Mouse (Mus musculus) midbrain, embryonic 12.5 days (tissue): ENCODE measurements around the gene Copb1. TPM values are rescaled to one million over a fixed set of nuclear protein-coding genes. Genes with fewer than 3 reads are reported as not detected.
A peak's percentile ranks its signal among the peaks of the same experiment; 100 is the strongest.

Experiments used
- ATAC-seq: fragments of 200-750 bp; cut with Nextera tagmentation; 2 replicates; pipeline ENCODE4 v1.8.0; 2017; ENCODE audit warnings: low read depth, moderate TSS enrichment, moderate library complexity; ENCODE audit not compliant: low FRiP score
- H3K27ac ChIP-seq: fragments of 300-500 bp; sonication (generic); replicated peaks from 2 replicates; pipeline ENCODE4 v1.5.1; 2016; ENCODE audit warnings: mild to moderate bottlenecking
- H3K27me3 ChIP-seq: fragments of 300-500 bp; sonication (generic); 2 replicates; pipeline ENCODE4 v1.6.1; 2016; ENCODE audit warnings: mild to moderate bottlenecking
- H3K36me3 ChIP-seq: fragments of 300-500 bp; sonication (generic); 2 replicates; pipeline ENCODE4 v1.6.1; 2016
- H3K4me1 ChIP-seq: fragments of 300-500 bp; sonication (generic); 2 replicates; pipeline ENCODE4 v1.6.1; 2016
- H3K4me2 ChIP-seq: fragments of 300-500 bp; sonication (generic); replicated peaks from 2 replicates; pipeline ENCODE4 v1.6.1; 2016; ENCODE audit warnings: mild to moderate bottlenecking, moderate library complexity
- H3K4me3 ChIP-seq: fragments of 300-500 bp; sonication (generic); 2 replicates; pipeline ENCODE4 v1.5.1; 2016; ENCODE audit warnings: mild to moderate bottlenecking
- H3K9ac ChIP-seq: fragments of 300-500 bp; sonication (generic); replicated peaks from 2 replicates; pipeline ENCODE4 v1.6.1; 2016; ENCODE audit warnings: mild to moderate bottlenecking, moderate library complexity
- H3K9me3 ChIP-seq: fragments of 300-500 bp; sonication (generic); 2 replicates; pipeline ENCODE4 v1.6.1; 2016; ENCODE audit warnings: mild to moderate bottlenecking
- WGBS: fragments of 180-500 bp; shearing (Covaris S2); methylation state at CpG from one replicate; pipeline ENCODE4 v1.1.7; 2016; 5-methylcytosine and 5-hydroxymethylcytosine counted together
- polyA plus RNA-seq: library from polyadenylated mRNA; unstranded; fragments of >200 nt; fragmentation: Nextera tagmentation; extraction: Ambion mirVana; gene quantifications from 2 replicates; pipeline ENCODE4 v1.2.1, GENCODE M21; 2016

Gene Copb1
- polyA plus RNA-seq, result 97.2 and 101 TPM in 2 replicates

- Histone ChIP-seq H3K4me2 (peak within 1 kb of the TSS; percentile 81), H3K4me3 (peak within 1 kb of the TSS; percentile 99), H3K27me3 (no peaks in the 10 kb centered on the region), H3K27ac (peak within 1 kb of the TSS; percentile 74), H3K4me1 (peaks cover 6% of the 10 kb centered on the region; the same call in 1 of the 2 replicates), H3K36me3 (peaks cover 28% of the 10 kb centered on the region), H3K9ac (peak within 1 kb of the TSS; percentile 93), H3K9me3 (0 out of 2 replicates have a peak, but pooled peaks cover 3% of the 10 kb centered on the region)
- 3% methylated on average over 64 of the region's 75 CpGs for WGBS
- ATAC-seq, result peak; percentile 98
Measured at GRCm38 (mm10) chr7:114253885-114254833, at the start of gene Copb1. TSS of gene Copb1 (minus strand) at chr7:114254711.

GRCm38 (mm10) chr7:114301293-114301782, 46.8 kb upstream of the Copb1 start:
- H3K27ac ChIP-seq, result no peak overlapping the region
- no peaks in the 10 kb centered on the region for H3K27me3 ChIP-seq
- no peak for ATAC-seq
- no peak overlapping the region for H3K4me3 ChIP-seq
- H3K4me1 ChIP-seq, result no peaks in the 10 kb centered on the region
- H3K9ac ChIP-seq, result no peak overlapping the region
- no peaks in the 10 kb centered on the region for H3K36me3 ChIP-seq
- no peak overlapping the region for H3K4me2 ChIP-seq
- WGBS, result 81% methylated on average over 4 of the region's 4 CpGs
- no peaks in the 10 kb centered on the region for H3K9me3 ChIP-seq

GRCm38 (mm10) chr7:114300782-114301181, 46.3 kb upstream of the Copb1 start:
- Histone ChIP-seq H3K9me3 (no peaks in the 10 kb centered on the region), H3K4me2 (no peak overlapping the region), H3K27me3 (no peaks in the 10 kb centered on the region), H3K4me1 (no peaks in the 10 kb centered on the region), H3K9ac (no peak overlapping the region), H3K36me3 (no peaks in the 10 kb centered on the region), H3K4me3 (no peak overlapping the region), H3K27ac (no peak overlapping the region)
- 92% methylated on average over 2 of the region's 2 CpGs for WGBS
- ATAC-seq, result no peak

- Histone ChIP-seq H3K27me3 (no peaks in the 10 kb centered on the region), H3K9me3 (no peaks in the 10 kb centered on the region), H3K4me1 (no peaks in the 10 kb centered on the region), H3K4me3 (no peak overlapping the region), H3K9ac (no peak overlapping the region), H3K4me2 (no peak overlapping the region), H3K36me3 (no peaks in the 10 kb centered on the region), H3K27ac (no peak overlapping the region)
- 76% methylated on average over 4 of the region's 4 CpGs for WGBS
- ATAC-seq, result no peak
Measured at GRCm38 (mm10) chr7:114299247-114299646, 44.7 kb upstream of the Copb1 start.

GRCm38 (mm10) chr7:114294698-114295097, 40.2 kb upstream of the Copb1 start:
- Histone ChIP-seq H3K4me3 (no peak overlapping the region), H3K27ac (no peak overlapping the region), H3K9me3 (no peaks in the 10 kb centered on the region), H3K27me3 (no peaks in the 10 kb centered on the region; the same call in 1 of the 2 replicates), H3K36me3 (no peaks in the 10 kb centered on the region), H3K4me2 (no peak overlapping the region), H3K9ac (no peak overlapping the region), H3K4me1 (peaks cover 7% of the 10 kb centered on the region)
- no peak for ATAC-seq
- WGBS, result 88% methylated on average over 5 of the region's 5 CpGs

GRCm38 (mm10) chr7:114293903-114294302, 39.4 kb upstream of the Copb1 start:
- H3K27me3 ChIP-seq, result no peaks in the 10 kb centered on the region; the same call in 1 of the 2 replicates

GRCm38 (mm10) chr7:114292501-114292971, 38.0 kb upstream of the Copb1 start:
- Histone ChIP-seq H3K9ac (no peak overlapping the region), H3K27ac (no peak overlapping the region), H3K36me3 (no peaks in the 10 kb centered on the region), H3K27me3 (no peaks in the 10 kb centered on the region; the same call in 1 of the 2 replicates), H3K4me3 (0 out of 2 replicates have a peak overlapping the region, but pooled peaks have one; percentile 14), H3K9me3 (no peaks in the 10 kb centered on the region), H3K4me1 (peaks cover 7% of the 10 kb centered on the region), H3K4me2 (peak overlapping the region; percentile 44)
- 8% methylated on average over 12 of the region's 12 CpGs for WGBS
- ATAC-seq, result peak; percentile 60; the same call in 1 of the 2 replicates

More at GRCm38 (mm10) chr7:114293903-114294302, 39.4 kb upstream of the Copb1 start:
- no peak for ATAC-seq
- Histone ChIP-seq H3K9me3 (no peaks in the 10 kb centered on the region), H3K27ac (no peak overlapping the region), H3K9ac (no peak overlapping the region), H3K4me2 (no peak overlapping the region), H3K4me1 (peaks cover 7% of the 10 kb centered on the region), H3K4me3 (no peak overlapping the region), H3K36me3 (no peaks in the 10 kb centered on the region)
- 79% methylated on average over 5 of the region's 5 CpGs for WGBS

GRCm38 (mm10) chr7:114291461-114292335, 37.2 kb upstream of the Copb1 start:
- Histone ChIP-seq H3K4me2 (no peak overlapping the region), H3K9me3 (no peaks in the 10 kb centered on the region), H3K4me3 (no peak overlapping the region), H3K36me3 (no peaks in the 10 kb centered on the region), H3K9ac (no peak overlapping the region), H3K27me3 (no peaks in the 10 kb centered on the region; the same call in 1 of the 2 replicates), H3K4me1 (peaks cover 7% of the 10 kb centered on the region), H3K27ac (no peak overlapping the region)
- 26% methylated on average over 15 of the region's 15 CpGs for WGBS
- ATAC-seq, result no peak

- no peak overlapping the region for H3K27ac ChIP-seq
- no peak for ATAC-seq
- no peaks in the 10 kb centered on the region; the same call in 1 of the 2 replicates for H3K27me3 ChIP-seq
- H3K9ac ChIP-seq, result no peak overlapping the region
- no peaks in the 10 kb centered on the region for H3K36me3 ChIP-seq
- no peak overlapping the region for H3K4me2 ChIP-seq
- H3K9me3 ChIP-seq, result no peaks in the 10 kb centered on the region
- 67% methylated on average over 5 of the region's 5 CpGs for WGBS
- H3K4me3 ChIP-seq, result no peak overlapping the region
- H3K4me1 ChIP-seq, result peaks cover 7% of the 10 kb centered on the region
Measured at GRCm38 (mm10) chr7:114290078-114290506, 35.6 kb upstream of the Copb1 start.

- no peaks in the 10 kb centered on the region for H3K9me3 ChIP-seq
- no peak overlapping the region for H3K4me3 ChIP-seq
- WGBS, result 91% methylated on average over 14 of the region's 14 CpGs
- no peak overlapping the region for H3K9ac ChIP-seq
- H3K4me1 ChIP-seq, result no peaks in the 10 kb centered on the region
- no peak overlapping the region for H3K4me2 ChIP-seq
- no peak overlapping the region for H3K27ac ChIP-seq
- H3K36me3 ChIP-seq, result no peaks in the 10 kb centered on the region
- no peak for ATAC-seq
- no peaks in the 10 kb centered on the region for H3K27me3 ChIP-seq
Measured at GRCm38 (mm10) chr7:114284296-114284910, 29.9 kb upstream of the Copb1 start.

GRCm38 (mm10) chr7:114283006-114283405, 28.5 kb upstream of the Copb1 start:
- ATAC-seq, result no peak
- Histone ChIP-seq H3K9ac (no peak overlapping the region), H3K4me2 (no peak overlapping the region), H3K4me3 (no peak overlapping the region), H3K36me3 (no peaks in the 10 kb centered on the region), H3K4me1 (no peaks in the 10 kb centered on the region), H3K27ac (no peak overlapping the region), H3K9me3 (no peaks in the 10 kb centered on the region), H3K27me3 (no peaks in the 10 kb centered on the region)
- WGBS, result 77% methylated on average over 9 of the region's 9 CpGs
